Mouse (Mus musculus): ENCODE data around the gene Sp6. TPM values are rescaled to one million over a fixed set of nuclear protein-coding genes. Genes with fewer than 3 reads are reported as not detected.
A peak's percentile ranks its signal among the peaks of the same experiment; 100 is the strongest.

Gene Sp6
- polyA plus RNA-seq (2016; fragmentation: Nextera tagmentation; extraction: Ambion mirVana), result 4.4 and 7.4 TPM in 2 replicates

DNA sequence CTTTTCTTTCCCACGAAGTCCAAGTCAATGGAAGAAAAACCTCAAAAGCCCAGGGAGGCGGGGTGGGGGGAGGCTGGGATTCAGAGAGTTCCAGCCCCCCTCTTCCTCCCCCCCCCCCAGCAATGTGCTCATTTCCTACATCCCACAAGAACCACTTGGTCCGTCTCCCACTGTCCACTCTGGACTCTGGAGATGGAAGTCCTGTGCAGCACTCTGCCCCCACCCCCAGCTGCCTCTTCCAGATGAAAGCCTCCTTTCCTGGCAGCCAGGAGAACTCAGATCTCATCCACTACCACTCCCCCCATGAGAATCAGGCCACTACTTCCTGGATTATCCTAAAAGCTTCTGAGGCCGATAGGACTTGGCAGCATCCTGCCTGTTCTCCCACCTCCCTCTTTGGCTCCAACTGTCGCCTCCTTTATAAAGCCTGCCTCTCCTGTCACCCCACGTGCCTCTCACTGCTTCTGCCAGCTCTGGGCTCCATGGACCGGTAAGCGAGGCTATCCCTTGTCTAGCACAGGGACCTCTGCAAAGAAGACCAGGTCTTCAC is at the start of gene Sp6:
Gene Sp6, plus strand, starts transcription at position 274 of the 550 bp plus-strand sequence.
- 36% methylated on average over 8 of the region's 8 CpGs for WGBS
- DNase-seq (ENCODE audit: low spot score), result no peak
- no peak within 1 kb of the TSS for H3K27ac ChIP-seq (replicated peaks)
- H3K4me1 ChIP-seq, result peaks cover 33% of the 10 kb centered on the region
- peaks cover 99% of the 10 kb centered on the region for H3K27me3 ChIP-seq (replicated peaks; ENCODE audit: low read depth, poor library complexity, severe bottlenecking)
- no peak within 1 kb of the TSS for H3K4me3 ChIP-seq
- H3K9me3 ChIP-seq, result no peaks in the 10 kb centered on the region
- H3K36me3 ChIP-seq (replicated peaks), result no peaks in the 10 kb centered on the region

- WGBS, result 19% methylated on average over 8 of the region's 8 CpGs
- H3K27me3 ChIP-seq (replicated peaks; ENCODE audit: low read depth, poor library complexity, severe bottlenecking), result no peaks in the 10 kb centered on the region
- no peaks in the 10 kb centered on the region for H3K9me3 ChIP-seq
- peaks cover 47% of the 10 kb centered on the region for H3K36me3 ChIP-seq (replicated peaks)
- peak overlapping the region; percentile 14; the same call in 1 of the 2 replicates for H3K27ac ChIP-seq (replicated peaks)
- H3K4me1 ChIP-seq, result peaks cover 9% of the 10 kb centered on the region; the same call in 1 of the 2 replicates
- no peak overlapping the region for H3K4me3 ChIP-seq
- peak; percentile 84 for DNase-seq (ENCODE audit: low spot score)
Measured at GRCm38 (mm10) chr11:96963580-96963979, 49.6 kb upstream of the Sp6 start.

GRCm38 (mm10) chr11:96966172-96966571 is 47.0 kb upstream of the Sp6 start:
- DNase-seq (ENCODE audit: low spot score), result no peak
- no peaks in the 10 kb centered on the region for H3K27me3 ChIP-seq (replicated peaks; ENCODE audit: low read depth, poor library complexity, severe bottlenecking)
- H3K27ac ChIP-seq (replicated peaks), result no peak overlapping the region
- 90% methylated on average over 3 of the region's 3 CpGs for WGBS
- peaks cover 26% of the 10 kb centered on the region for H3K36me3 ChIP-seq (replicated peaks)
- H3K4me3 ChIP-seq, result no peak overlapping the region
- peaks cover 23% of the 10 kb centered on the region for H3K4me1 ChIP-seq
- no peaks in the 10 kb centered on the region for H3K9me3 ChIP-seq

DNA sequence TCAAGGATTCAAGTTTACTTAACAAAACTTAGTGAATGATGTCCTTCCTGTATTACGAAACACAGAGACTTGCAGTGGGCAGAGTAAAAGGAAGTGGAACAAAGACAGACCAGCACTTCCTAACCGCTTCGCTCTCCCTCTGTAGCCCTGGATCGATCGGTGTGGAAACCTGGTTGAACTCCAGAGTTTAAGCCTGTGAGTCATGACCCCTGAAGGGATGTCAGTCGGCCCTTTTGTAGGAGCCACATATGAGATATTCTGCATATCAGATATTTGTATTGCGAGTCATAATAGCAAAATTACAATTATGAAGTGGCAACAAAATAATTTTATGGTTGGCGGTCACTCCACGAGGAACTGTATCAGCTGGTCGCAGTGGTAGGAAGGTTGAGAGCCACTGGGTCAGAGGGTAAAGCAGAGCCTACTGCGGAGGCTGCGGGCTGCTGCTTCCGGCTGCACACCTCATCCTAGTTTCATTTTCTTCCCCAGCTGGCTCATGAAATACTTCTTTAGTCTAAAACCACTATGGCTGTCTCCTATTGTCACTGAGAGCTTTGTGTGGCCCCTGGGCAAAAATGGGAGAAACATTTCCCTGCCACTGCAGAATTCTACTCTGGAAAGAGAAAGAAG is 46.2 kb upstream of the Sp6 start:
- Histone ChIP-seq H3K36me3 (replicated peaks) (peaks cover 17% of the 10 kb centered on the region), H3K27me3 (replicated peaks; ENCODE audit: low read depth, poor library complexity, severe bottlenecking) (no peaks in the 10 kb centered on the region), H3K4me3 (no peak overlapping the region), H3K27ac (replicated peaks) (no peak overlapping the region), H3K4me1 (peaks cover 25% of the 10 kb centered on the region), H3K9me3 (no peaks in the 10 kb centered on the region)
- WGBS, result 93% methylated on average over 13 of the region's 13 CpGs
- no peak for DNase-seq (ENCODE audit: low spot score)

GRCm38 (mm10) chr11:96967544-96968269 is 45.5 kb upstream of the Sp6 start:
- H3K36me3 ChIP-seq (replicated peaks), result peaks cover 13% of the 10 kb centered on the region
- H3K27ac ChIP-seq (replicated peaks), result no peak overlapping the region
- peaks cover 25% of the 10 kb centered on the region for H3K4me1 ChIP-seq
- WGBS, result 88% methylated on average over 11 of the region's 11 CpGs
- H3K9me3 ChIP-seq, result no peaks in the 10 kb centered on the region
- H3K27me3 ChIP-seq (replicated peaks; ENCODE audit: low read depth, poor library complexity, severe bottlenecking), result no peaks in the 10 kb centered on the region
- no peak overlapping the region for H3K4me3 ChIP-seq
- DNase-seq (ENCODE audit: low spot score), result no peak

- Histone ChIP-seq H3K4me3 (no peak overlapping the region), H3K4me1 (peaks cover 30% of the 10 kb centered on the region), H3K36me3 (replicated peaks) (peaks cover 8% of the 10 kb centered on the region; the same call in 1 of the 2 replicates), H3K27ac (replicated peaks) (no peak overlapping the region), H3K9me3 (no peaks in the 10 kb centered on the region), H3K27me3 (replicated peaks; ENCODE audit: low read depth, poor library complexity, severe bottlenecking) (no peaks in the 10 kb centered on the region)
- no peak for DNase-seq (ENCODE audit: low spot score)
- 65% methylated on average over 6 of the region's 6 CpGs for WGBS
Measured at GRCm38 (mm10) chr11:96968476-96968875, 44.7 kb upstream of the Sp6 start.

- Histone ChIP-seq H3K4me1 (peaks cover 34% of the 10 kb centered on the region), H3K36me3 (replicated peaks) (peaks cover 8% of the 10 kb centered on the region; the same call in 1 of the 2 replicates), H3K27ac (replicated peaks) (no peak overlapping the region; the same call in 1 of the 2 replicates), H3K9me3 (no peaks in the 10 kb centered on the region), H3K27me3 (replicated peaks; ENCODE audit: low read depth, poor library complexity, severe bottlenecking) (no peaks in the 10 kb centered on the region), H3K4me3 (no peak overlapping the region)
- no peak for DNase-seq (ENCODE audit: low spot score)
- 75% methylated on average over 5 of the region's 5 CpGs for WGBS
Measured at GRCm38 (mm10) chr11:96969280-96969722, 43.9 kb upstream of the Sp6 start.

DNA sequence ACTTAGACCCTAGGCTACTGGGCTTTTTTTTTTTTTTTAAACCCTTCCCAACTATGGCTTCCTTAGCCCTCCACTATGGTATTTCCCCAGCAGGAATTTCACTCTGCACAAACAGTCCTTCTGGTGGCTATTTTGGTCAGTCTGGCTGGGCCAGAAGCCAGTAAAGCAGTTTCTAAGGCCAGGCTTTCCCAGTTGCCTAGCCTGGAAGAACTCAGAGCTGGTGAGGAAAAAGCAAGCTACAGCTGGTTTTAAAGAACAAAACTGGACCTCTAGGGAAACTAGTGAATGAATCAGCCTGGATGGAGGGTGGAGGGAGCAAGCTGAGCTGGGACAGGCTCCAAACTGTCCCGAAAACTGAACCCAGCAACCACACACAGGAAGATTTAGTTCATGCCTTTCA is 43.4 kb upstream of the Sp6 start:
- H3K4me1 ChIP-seq, result peaks cover 36% of the 10 kb centered on the region
- H3K36me3 ChIP-seq (replicated peaks), result peaks cover 8% of the 10 kb centered on the region; the same call in 1 of the 2 replicates

DNA sequence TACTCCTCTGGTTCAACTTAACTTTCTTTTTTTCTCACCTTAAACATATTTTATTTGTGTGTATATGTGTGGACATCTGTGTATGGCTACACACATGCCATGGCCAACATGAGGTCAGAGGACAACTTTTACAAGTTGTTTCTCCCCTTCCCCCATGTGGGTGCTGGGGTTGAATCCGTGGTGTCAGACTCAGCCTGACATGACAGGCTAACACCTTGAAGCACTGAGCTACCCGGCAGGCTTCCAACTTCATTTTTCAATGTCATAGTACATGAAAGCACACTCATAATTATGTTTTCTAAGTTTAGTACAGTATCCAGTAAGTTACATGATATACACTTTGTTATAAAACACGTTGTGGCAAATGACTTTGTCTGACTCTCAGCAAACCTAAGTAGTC is 42.9 kb upstream of the Sp6 start:
- no peak for DNase-seq (ENCODE audit: low spot score)
- 87% methylated on average over 3 of the region's 3 CpGs for WGBS
- Histone ChIP-seq H3K36me3 (replicated peaks) (peaks cover 8% of the 10 kb centered on the region; the same call in 1 of the 2 replicates), H3K9me3 (no peaks in the 10 kb centered on the region), H3K4me3 (no peak overlapping the region), H3K27me3 (replicated peaks; ENCODE audit: low read depth, poor library complexity, severe bottlenecking) (no peaks in the 10 kb centered on the region), H3K27ac (replicated peaks) (no peak overlapping the region), H3K4me1 (peaks cover 36% of the 10 kb centered on the region)

More for the DNA sequence above, 43.4 kb upstream of the Sp6 start:
- Histone ChIP-seq H3K9me3 (no peaks in the 10 kb centered on the region), H3K4me3 (no peak overlapping the region), H3K27me3 (replicated peaks; ENCODE audit: low read depth, poor library complexity, severe bottlenecking) (no peaks in the 10 kb centered on the region), H3K27ac (replicated peaks) (no peak overlapping the region)
- DNase-seq (ENCODE audit: low spot score), result no peak
- WGBS, result 76% methylated on average over 1 of the region's 1 CpGs

GRCm38 (mm10) chr11:96972906-96973305 is 40.3 kb upstream of the Sp6 start:
- no peaks in the 10 kb centered on the region for H3K27me3 ChIP-seq (replicated peaks; ENCODE audit: low read depth, poor library complexity, severe bottlenecking)
- DNase-seq (ENCODE audit: low spot score), result no peak
- 70% methylated on average over 5 of the region's 5 CpGs for WGBS
- no peaks in the 10 kb centered on the region for H3K9me3 ChIP-seq
- H3K36me3 ChIP-seq (replicated peaks), result peaks cover 8% of the 10 kb centered on the region; the same call in 1 of the 2 replicates
- H3K4me3 ChIP-seq, result no peak overlapping the region
- no peak overlapping the region for H3K27ac ChIP-seq (replicated peaks)
- H3K4me1 ChIP-seq, result peaks cover 49% of the 10 kb centered on the region

DNA sequence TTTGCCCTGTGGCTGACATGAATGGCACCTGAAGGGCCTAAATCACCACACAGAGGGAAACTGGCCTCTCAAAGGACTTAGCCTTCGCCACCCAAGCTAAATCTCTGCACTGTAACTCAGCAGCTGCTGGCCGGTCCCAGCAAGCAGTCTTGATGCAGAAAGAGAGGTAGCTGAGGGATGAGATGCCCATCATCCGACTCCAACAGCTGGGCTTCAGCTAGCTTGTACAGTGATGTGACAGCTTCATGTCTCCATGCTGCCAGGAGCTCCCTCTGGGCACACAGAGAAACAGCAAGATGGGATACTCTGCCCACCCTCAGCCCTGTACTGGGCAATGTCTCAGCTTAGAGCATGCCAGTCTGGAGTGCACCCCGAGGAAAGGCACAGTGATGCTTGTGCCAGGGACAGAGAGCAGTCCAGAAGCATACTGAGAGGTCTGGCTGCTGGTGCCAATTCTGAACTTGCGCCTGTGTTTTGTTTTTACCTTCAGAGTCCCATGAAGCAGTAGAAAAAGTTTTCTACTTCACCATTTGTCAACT is 39.7 kb upstream of the Sp6 start:
- WGBS, result 92% methylated on average over 5 of the region's 5 CpGs

GRCm38 (mm10) chr11:96974813-96975212 is 38.4 kb upstream of the Sp6 start:
- H3K36me3 ChIP-seq (replicated peaks), result peaks cover 8% of the 10 kb centered on the region; the same call in 1 of the 2 replicates
- H3K27ac ChIP-seq (replicated peaks), result no peak overlapping the region
- peaks cover 49% of the 10 kb centered on the region for H3K4me1 ChIP-seq
- DNase-seq (ENCODE audit: low spot score), result no peak
- H3K4me3 ChIP-seq, result no peak overlapping the region
- no peaks in the 10 kb centered on the region for H3K27me3 ChIP-seq (replicated peaks; ENCODE audit: low read depth, poor library complexity, severe bottlenecking)
- no peaks in the 10 kb centered on the region for H3K9me3 ChIP-seq
- 84% methylated on average over 5 of the region's 5 CpGs for WGBS

More for the DNA sequence above, 39.7 kb upstream of the Sp6 start:
- Histone ChIP-seq H3K9me3 (no peaks in the 10 kb centered on the region), H3K36me3 (replicated peaks) (peaks cover 8% of the 10 kb centered on the region; the same call in 1 of the 2 replicates), H3K27ac (replicated peaks) (no peak overlapping the region; the same call in 1 of the 2 replicates), H3K4me3 (no peak overlapping the region), H3K27me3 (replicated peaks; ENCODE audit: low read depth, poor library complexity, severe bottlenecking) (no peaks in the 10 kb centered on the region), H3K4me1 (peaks cover 52% of the 10 kb centered on the region)
- no peak for DNase-seq (ENCODE audit: low spot score)
